Mouse (Mus musculus) CD4-positive, CD25-positive, alpha-beta regulatory T cell, adult 4 months (primary cell): Measurements from ENCODE around the gene March8. TPM values are rescaled to one million over a fixed set of nuclear protein-coding genes. Genes with fewer than 3 reads are reported as not detected.

ENCODE experiments used
- ATAC-seq: one replicate; pipeline ENCODE4 v1.8.0; 2017
- polyA plus RNA-seq, 2 experiments: library from polyadenylated mRNA; unstranded; fragments of 100-300 nt; shearing (Covaris generic); gene quantifications; one replicate each; pipeline ENCODE4 v1.2.1; 2017

Gene March8
- polyA plus RNA-seq, 2 experiments from 2014 or later: 0.40 to 0.86 TPM

- ATAC-seq: no peak
Measured at GRCm38 (mm10) chr6:116411716-116412115, 73.9 kb downstream of the March8 start.

GRCm38 (mm10) chr6:116412546-116413325, 74.9 kb downstream of the March8 start:
- no peak for ATAC-seq

- ATAC-seq: no peak
Measured at GRCm38 (mm10) chr6:116415126-116415676, 77.4 kb downstream of the March8 start.

GRCm38 (mm10) chr6:116416000-116416552, 78.3 kb downstream of the March8 start:
- ATAC-seq: no peak

GRCm38 (mm10) chr6:116417518-116418315, 79.9 kb downstream of the March8 start:
- no peak for ATAC-seq

- no peak for ATAC-seq
Measured at GRCm38 (mm10) chr6:116418487-116418886, 80.7 kb downstream of the March8 start.

GRCm38 (mm10) chr6:116419699-116420098, 81.9 kb downstream of the March8 start:
- ATAC-seq: no peak

- no peak for ATAC-seq
Measured at GRCm38 (mm10) chr6:116420271-116420670, 82.4 kb downstream of the March8 start.

GRCm38 (mm10) chr6:116422991-116423390, 85.2 kb downstream of the March8 start:
- no peak for ATAC-seq

GRCm38 (mm10) chr6:116423664-116424063, 85.8 kb downstream of the March8 start:
- no peak for ATAC-seq

GRCm38 (mm10) chr6:116427552-116427951, 89.7 kb downstream of the March8 start:
- no peak for ATAC-seq

- no peak for ATAC-seq
Measured at GRCm38 (mm10) chr6:116428282-116428681, 90.5 kb downstream of the March8 start.

GRCm38 (mm10) chr6:116438864-116439263, 101.0 kb downstream of the March8 start:
- ATAC-seq: no peak

GRCm38 (mm10) chr6:116439531-116439930, 101.7 kb downstream of the March8 start:
- ATAC-seq: no peak

GRCm38 (mm10) chr6:116440447-116440846, 102.6 kb downstream of the March8 start:
- ATAC-seq: no peak

- ATAC-seq: no peak
Measured at GRCm38 (mm10) chr6:116440849-116441248, 103.0 kb downstream of the March8 start.

- no peak for ATAC-seq
Measured at GRCm38 (mm10) chr6:116455781-116456180, 118.0 kb downstream of the March8 start.

GRCm38 (mm10) chr6:116456482-116456881, 118.7 kb downstream of the March8 start:
- no peak for ATAC-seq

GRCm38 (mm10) chr6:116458728-116459127, 120.9 kb downstream of the March8 start:
- no peak for ATAC-seq
